Mouse (Mus musculus) bone marrow, adult 2 months (tissue): ENCODE data around the gene Phb.

Experiments
- CTCF ChIP-seq: fragments of 200-500 bp; IDR thresholded peaks from 2 replicates; pipeline ENCODE4 v1.5.1; 2011; ENCODE audit warnings: low read length, control low read depth; ENCODE audit not compliant: control insufficient read depth, insufficient read depth
- POLR2A ChIP-seq: fragments of 200-500 bp; IDR thresholded peaks from 2 replicates; pipeline ENCODE4 v1.6.1; 2011; ENCODE audit warnings: low read depth, mild to moderate bottlenecking, control low read depth, low read length, borderline replicate concordance; ENCODE audit not compliant: control insufficient read depth

GRCm38 (mm10) chr11:95648827-95649226, 17.9 kb upstream of the Phb start:
- peak; percentile 93 for TF ChIP-seq CTCF
- TF ChIP-seq POLR2A: no peak
